Mouse (Mus musculus) gastrocnemius, postnatal 36 days (tissue): ENCODE data around the gene Dtymk. TPM values are rescaled to one million over a fixed set of nuclear protein-coding genes. Genes with fewer than 3 reads are reported as not detected.

Source experiments
- DNase-seq, 2 experiments: peaks; one replicate each; pipeline ENCODE4 v3.0.0; 2022
- intact Hi-C: fragments of 180-260 bp; cut with DNase I; formaldehyde crosslinking; loops from one replicate; pipeline ENCODE4 v1.15.1; 2025
- total RNA-seq, 2 experiments: library from RNA; stranded (reverse); gene quantifications; 2 replicates each; pipeline ENCODE4 v1.2.3; 2021

The Dtymk gene
- total RNA-seq, 2 experiments from 2014 or later, result 14.0 to 15.1 TPM

- intact Hi-C loops, result no loop called here
- peak; percentile 88 to 90 for DNase-seq
These were observed 47.0 kb downstream of the Dtymk start, which contains the start of gene Thap4 for GRCm38 (mm10) chr1:93754573-93755290. Gene Thap4, minus strand, starts transcription at chr1:93754864.

- peak in 1 of 2 experiments; percentile 9 for DNase-seq
- intact Hi-C loops, result no loop called here
These were observed 47.7 kb downstream of the Dtymk start for GRCm38 (mm10) chr1:93753911-93754572.

DNA sequence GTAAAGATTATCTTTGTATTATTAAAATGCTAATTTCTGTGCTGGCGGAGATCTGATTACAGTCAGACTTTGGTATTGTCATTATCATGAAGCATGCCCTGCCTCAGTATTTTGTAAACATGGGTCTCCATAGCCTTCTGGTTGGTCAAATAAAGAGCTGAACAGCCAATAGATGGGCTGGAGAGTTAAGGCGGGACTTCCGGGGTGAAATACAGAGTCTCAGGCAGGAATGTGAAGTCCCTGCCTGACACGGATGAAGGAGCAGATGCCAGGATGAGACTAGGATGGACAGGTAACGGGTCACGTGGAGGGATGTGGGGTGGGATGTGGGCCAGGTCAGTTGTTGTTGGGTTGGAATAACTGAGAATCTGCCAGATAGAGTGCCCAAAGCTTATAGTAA is 50.4 kb downstream of the Dtymk start, which contains the start of gene Atg4b:
Atg4b (plus strand) TSS at position 211 of the 400 bp plus-strand sequence.
- intact Hi-C loops, result no loop called here
- no peak for DNase-seq

GRCm38 (mm10) chr1:93748539-93748938 is 53.2 kb downstream of the Dtymk start:
- intact Hi-C loops, result no loop called here
- no peak for DNase-seq

DNA sequence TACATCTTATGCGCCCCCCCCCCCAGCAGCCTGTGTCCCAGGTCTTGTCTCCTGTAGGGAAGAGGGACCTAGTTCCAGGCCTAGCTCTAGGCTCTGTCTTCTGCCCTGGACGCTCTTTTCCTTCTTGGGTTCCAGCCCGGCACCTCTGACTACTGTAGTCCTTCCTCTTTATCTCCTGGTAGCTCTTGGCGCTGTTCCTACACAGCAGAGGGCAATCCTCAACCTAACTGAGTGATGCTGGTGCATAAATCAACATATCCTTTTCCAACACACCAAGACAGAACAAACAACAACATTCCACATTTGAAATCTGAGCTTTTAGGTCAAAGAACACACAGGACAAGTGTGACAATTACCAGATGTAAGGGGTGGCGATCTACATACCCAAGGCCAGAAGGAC is 55.6 kb downstream of the Dtymk start:
- intact Hi-C loops, result no loop called here
- DNase-seq, result no peak

DNA sequence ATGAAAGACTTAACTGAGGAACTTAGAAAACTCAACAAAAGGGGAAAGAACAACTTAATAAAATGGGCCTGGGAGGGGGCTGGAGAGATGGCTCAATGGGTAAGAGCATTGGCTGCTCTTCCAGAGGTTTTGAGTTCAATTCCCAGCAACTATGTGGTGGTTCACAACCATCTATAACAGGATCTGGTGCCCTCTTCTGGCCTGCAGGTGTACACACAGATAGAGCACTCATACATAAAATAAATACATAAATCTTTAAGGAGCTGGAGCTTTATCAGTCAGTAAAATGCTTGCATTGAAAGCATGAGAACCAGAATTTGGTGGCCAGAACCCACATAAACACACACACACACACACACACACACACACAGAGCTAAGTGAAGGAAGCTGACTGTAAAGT is 58.8 kb downstream of the Dtymk start:
- no peak for DNase-seq
- intact Hi-C loops, result no loop called here

Other genes with a start within 250 kb of the Dtymk start
- 10 to 100 TPM; 81.8 to 87.7 TPM for gene Stk25, start 143.3 kb downstream of the Dtymk start, total RNA-seq
- gene Bok, start 116.3 kb downstream of the Dtymk start, total RNA-seq, result 1 to 10 TPM; 1.2 to 1.8 TPM
- gene Atg4b, start 50.4 kb downstream of the Dtymk start, total RNA-seq, result 10 to 100 TPM; 27.0 to 28.5 TPM
- gene Thap4, start 47.1 kb downstream of the Dtymk start, total RNA-seq, result 10 to 100 TPM; 61.0 to 65.6 TPM
- gene Ing5, start 2.0 kb upstream of the Dtymk start, total RNA-seq, result 1 to 10 TPM; 3.0 to 4.2 TPM
- 10 to 100 TPM; 17.2 to 22.1 TPM for gene D2hgdh, start 23.0 kb upstream of the Dtymk start, total RNA-seq
- gene Gal3st2, start 59.4 kb upstream of the Dtymk start, total RNA-seq, result not detected
- gene Gal3st2b, start 116.4 kb upstream of the Dtymk start, total RNA-seq, result under 1 TPM in 1 of 2 experiments, not detected in 1; 0.12 TPM
- under 1 TPM in 1 of 2 experiments, not detected in 1; 0.05 TPM for gene Gal3st2c, start 188.6 kb upstream of the Dtymk start, total RNA-seq
- gene Neu4, start 218.5 kb upstream of the Dtymk start, total RNA-seq, result not detected